Comparison of ENCODE assay signal across 21 mouse cellular contexts in genomic region chr1:74288327-74288726, GRCm38 (mm10). TPM values are rescaled to one million over a fixed set of nuclear protein-coding genes. Genes with fewer than 3 reads are reported as not detected.
DNase-seq lines count a peak whose midpoint lies in the region; ATAC-seq and TF ChIP-seq lines count a peak whose summit lies in the region.
"Had no signal": no experiment of that assay in that cellular context is flagged by ENCODE, and none has a peak within 500 bp of the region (broad histone marks: within the 10 kb centered on the region; RNA-seq: fewer than 3 reads in every experiment).

No protein-coding gene starts in this region.

- H3K27ac ChIP-seq in heart, embryonic 16.5 days (ENCODE audit: low read length), result peak overlapping the region; percentile 92
- H3K27ac ChIP-seq in lung, embryonic 16.5 days (ENCODE audit: low read length), result no peak overlapping the region
- H3K27ac ChIP-seq in liver, embryonic 13.5 days, result peak overlapping the region; percentile 21; the same call in 1 of the 2 replicates
- no peak overlapping the region for H3K27ac ChIP-seq in intestine, postnatal 0 days (ENCODE audit: low read depth, low read length)
- H3K27ac ChIP-seq: embryonic facial prominence, embryonic 13.5 days; hindbrain, embryonic 15.5 days had no signal

- H3K36me3 ChIP-seq in heart, embryonic 16.5 days (ENCODE audit: control insufficient read depth, insufficient read depth), result peaks cover 26% of the 10 kb centered on the region
- H3K36me3 ChIP-seq in lung, embryonic 16.5 days (ENCODE audit: control insufficient read depth, insufficient read depth, low read length), result peaks cover 28% of the 10 kb centered on the region
- H3K36me3 ChIP-seq in liver, embryonic 13.5 days, result peaks cover 48% of the 10 kb centered on the region
- H3K36me3 ChIP-seq in intestine, postnatal 0 days (ENCODE audit: control insufficient read depth, insufficient read depth), result peaks cover 52% of the 10 kb centered on the region

- H3K9me3 ChIP-seq in heart, embryonic 16.5 days (replicated peaks; ENCODE audit: control insufficient read depth, low read length), result no peaks in the 10 kb centered on the region
- H3K9me3 ChIP-seq in lung, embryonic 16.5 days (ENCODE audit: control insufficient read depth, low read length), result no peaks in the 10 kb centered on the region
- no peaks in the 10 kb centered on the region for H3K9me3 ChIP-seq in liver, embryonic 13.5 days (replicated peaks)
- no peaks in the 10 kb centered on the region for H3K9me3 ChIP-seq in intestine, postnatal 0 days (ENCODE audit: control insufficient read depth)
- H3K9me3 ChIP-seq: embryonic facial prominence, embryonic 13.5 days; hindbrain, embryonic 15.5 days had no signal

- H3K27me3 ChIP-seq in heart, embryonic 16.5 days (ENCODE audit: control insufficient read depth, insufficient read depth, low read length), result no peaks in the 10 kb centered on the region
- H3K27me3 ChIP-seq in lung, embryonic 16.5 days (ENCODE audit: control insufficient read depth, insufficient read depth, low read depth, low read length), result no peaks in the 10 kb centered on the region
- no peaks in the 10 kb centered on the region for H3K27me3 ChIP-seq in liver, embryonic 13.5 days
- no peaks in the 10 kb centered on the region for H3K27me3 ChIP-seq in intestine, postnatal 0 days (replicated peaks; ENCODE audit: control insufficient read depth, insufficient read depth, low read length)
- H3K27me3 ChIP-seq: CH12.LX; embryonic facial prominence, embryonic 13.5 days; hindbrain, embryonic 15.5 days had no signal

- TF ChIP-seq POLR2A in lung, adult 2 months (IDR thresholded peaks at IDR 0.05; ENCODE audit: borderline replicate concordance, extremely low read depth, low read depth, low read length), result no peak

- H3K9ac ChIP-seq in heart, embryonic 16.5 days (ENCODE audit: low read length), result no peak overlapping the region
- peak overlapping the region; percentile 20; the same call in 1 of the 2 replicates for H3K9ac ChIP-seq in lung, embryonic 16.5 days (ENCODE audit: low read length)
- peak overlapping the region; percentile 30 for H3K9ac ChIP-seq in liver, embryonic 13.5 days
- H3K9ac ChIP-seq in intestine, postnatal 0 days (ENCODE audit: low read depth, low read length), result no peak overlapping the region
- H3K9ac ChIP-seq: embryonic facial prominence, embryonic 13.5 days; hindbrain, embryonic 15.5 days had no signal

- H3K4me3 ChIP-seq in heart, embryonic 16.5 days (ENCODE audit: low read length), result no peak overlapping the region
- no peak overlapping the region for H3K4me3 ChIP-seq in lung, embryonic 16.5 days (ENCODE audit: low read length)
- H3K4me3 ChIP-seq in lung, adult 2 months (replicated peaks; ENCODE audit: extremely low read depth, low read depth, low read length), result no peak overlapping the region
- no peak overlapping the region for H3K4me3 ChIP-seq in liver, embryonic 13.5 days (replicated peaks)
- H3K4me3 ChIP-seq in intestine, postnatal 0 days (ENCODE audit: low read depth, low read length), result no peak overlapping the region
- H3K4me3 ChIP-seq: embryonic facial prominence, embryonic 13.5 days; hindbrain, embryonic 15.5 days had no signal

- DNase-seq in cerebellum, adult 9-10 months, result peak; percentile 35
- DNase-seq in cerebellum, postnatal 14 days, result no peak
- DNase-seq in heart, adult 18-20 months, result no peak
- DNase-seq in lung, adult 2 months, result no peak
- DNase-seq in liver, embryonic 13.5 days, result no peak
- DNase-seq: kidney, adult 18-20 months; kidney, postnatal 25 days; lung, adult 18-20 months; midbrain, embryonic 14.5 days; spleen, adult 18-20 months had no signal

- ATAC-seq in heart, embryonic 16.5 days (replicated peaks; ENCODE audit: extremely low read depth, insufficient read depth, low FRiP score), result no peak
- no peak for ATAC-seq in lung, embryonic 16.5 days (ENCODE audit: low read depth)
- no peak for ATAC-seq in liver, embryonic 13.5 days (ENCODE audit: low read depth)
- no peak for ATAC-seq in intestine, postnatal 0 days
- ATAC-seq: forebrain, embryonic 16.5 days had no signal

- no peak for TF ChIP-seq CTCF in lung, adult 2 months (IDR thresholded peaks at IDR 0.05; ENCODE audit: insufficient read depth, low read length)
- TF ChIP-seq CTCF in intestine, postnatal 0 days (IDR thresholded peaks at IDR 0.05; ENCODE audit: low read depth), result no peak

- peaks cover 70% of the 10 kb centered on the region for H3K4me1 ChIP-seq in heart, embryonic 16.5 days (ENCODE audit: control insufficient read depth, insufficient read depth, low read length)
- peaks cover 30% of the 10 kb centered on the region for H3K4me1 ChIP-seq in lung, embryonic 16.5 days (replicated peaks; ENCODE audit: control insufficient read depth, insufficient read depth, low read length)
- H3K4me1 ChIP-seq in lung, adult 2 months (ENCODE audit: control insufficient read depth, insufficient read depth, low read length), result peaks cover 15% of the 10 kb centered on the region
- H3K4me1 ChIP-seq in liver, embryonic 13.5 days (replicated peaks), result peaks cover 59% of the 10 kb centered on the region
- peaks cover 4% of the 10 kb centered on the region; the same call in 1 of the 2 replicates for H3K4me1 ChIP-seq in intestine, postnatal 0 days (replicated peaks; ENCODE audit: control insufficient read depth, insufficient read depth, low read length)

- WGBS in heart, embryonic 16.5 days, result 64% methylated on average over 4 of the region's 4 CpGs
- 76% methylated on average over 4 of the region's 4 CpGs for WGBS in lung, embryonic 16.5 days
- 72% methylated on average over 4 of the region's 4 CpGs for WGBS in lung, adult 2 months
- 58% methylated on average over 4 of the region's 4 CpGs for WGBS in liver, embryonic 13.5 days (ENCODE audit: insufficient replicate concordance)
- WGBS in intestine, postnatal 0 days, result 59% methylated on average over 4 of the region's 4 CpGs

- no peak overlapping the region for H3K4me2 ChIP-seq in heart, embryonic 16.5 days (ENCODE audit: low read depth, low read length)
- H3K4me2 ChIP-seq in lung, embryonic 16.5 days (ENCODE audit: low read depth, low read length), result no peak overlapping the region
- no peak overlapping the region for H3K4me2 ChIP-seq in liver, embryonic 13.5 days
- H3K4me2 ChIP-seq in intestine, postnatal 0 days (replicated peaks; ENCODE audit: low read depth), result no peak overlapping the region
- H3K4me2 ChIP-seq: embryonic facial prominence, embryonic 13.5 days; hindbrain, embryonic 15.5 days had no signal

RNA-seq across cellular contexts. Expression of gene Pnkd, which starts 3.6 kb away (rescaled TPM):
- 314 and 324 TPM in 2 replicates for polyA plus RNA-seq in heart, embryonic 16.5 days (2015; fragmentation: Nextera tagmentation; extraction: Ambion mirVana)
- total RNA-seq in heart, adult 18-20 months (2021), result 100 to 1,000 TPM; 138 to 151 TPM
- polyA plus RNA-seq in lung, embryonic 16.5 days (2015; fragmentation: Nextera tagmentation; extraction: Ambion mirVana), result 123 and 126 TPM in 2 replicates
- 63.0 and 63.5 TPM in 2 replicates for polyA plus RNA-seq in lung, adult 2 months (2012; rRNA removed)
- polyA plus RNA-seq in liver, embryonic 13.5 days (2015; fragmentation: Nextera tagmentation; extraction: Ambion mirVana), result 36.5 and 39.8 TPM in 2 replicates
- polyA plus RNA-seq in intestine, postnatal 0 days (2015; fragmentation: Nextera tagmentation; extraction: Ambion mirVana), result 103 and 107 TPM in 2 replicates

RNA-seq across cellular contexts. Expression of gene Aamp, which starts 3.8 kb away (rescaled TPM):
- 214 and 223 TPM in 2 replicates for polyA plus RNA-seq in heart, embryonic 16.5 days (2015; fragmentation: Nextera tagmentation; extraction: Ambion mirVana)
- total RNA-seq in heart, adult 18-20 months (2021), result 100 to 1,000 TPM in 1 of 2 experiments, 10 to 100 TPM in 1; 99.8 to 102 TPM
- 252 and 267 TPM in 2 replicates for polyA plus RNA-seq in lung, embryonic 16.5 days (2015; fragmentation: Nextera tagmentation; extraction: Ambion mirVana)
- 141 and 172 TPM in 2 replicates for polyA plus RNA-seq in lung, adult 2 months (2012; rRNA removed)
- polyA plus RNA-seq in liver, embryonic 13.5 days (2015; fragmentation: Nextera tagmentation; extraction: Ambion mirVana), result 104 and 107 TPM in 2 replicates
- polyA plus RNA-seq in intestine, postnatal 0 days (2015; fragmentation: Nextera tagmentation; extraction: Ambion mirVana), result 130 and 136 TPM in 2 replicates

RNA-seq across cellular contexts. Expression of gene Gpbar1, which starts 10.0 kb away (rescaled TPM):
- polyA plus RNA-seq in heart, embryonic 16.5 days (2015; fragmentation: Nextera tagmentation; extraction: Ambion mirVana), result 0.22 and 0.30 TPM in 2 replicates
- not detected for total RNA-seq in heart, adult 18-20 months (2021)
- polyA plus RNA-seq in lung, embryonic 16.5 days (2015; fragmentation: Nextera tagmentation; extraction: Ambion mirVana), result 0.19 and 0.40 TPM in 2 replicates
- 0.18 and 0.22 TPM in 2 replicates for polyA plus RNA-seq in lung, adult 2 months (2012; rRNA removed)
- polyA plus RNA-seq in liver, embryonic 13.5 days (2015; fragmentation: Nextera tagmentation; extraction: Ambion mirVana), result 0.64 and 0.75 TPM in 2 replicates
- polyA plus RNA-seq in intestine, postnatal 0 days (2015; fragmentation: Nextera tagmentation; extraction: Ambion mirVana), result 0.78 and 0.93 TPM in 2 replicates
- total RNA-seq: adrenal gland, adult 18-20 months; CH12.LX; granulocyte monocyte progenitor cell, adult 5-6 weeks; layer of hippocampus, postnatal 14 days; left cerebral cortex, postnatal 25 days had no signal
- polyA plus RNA-seq: hindbrain, embryonic 15.5 days had no signal

RNA-seq across cellular contexts. Expression of gene Tmbim1, which starts 17.1 kb away (rescaled TPM):
- polyA plus RNA-seq in heart, embryonic 16.5 days (2015; fragmentation: Nextera tagmentation; extraction: Ambion mirVana), result 51.2 and 51.4 TPM in 2 replicates
- 10 to 100 TPM; 40.2 to 46.3 TPM for total RNA-seq in heart, adult 18-20 months (2021)
- polyA plus RNA-seq in lung, embryonic 16.5 days (2015; fragmentation: Nextera tagmentation; extraction: Ambion mirVana), result 57.9 and 63.0 TPM in 2 replicates
- 567 and 655 TPM in 2 replicates for polyA plus RNA-seq in lung, adult 2 months (2012; rRNA removed)
- polyA plus RNA-seq in liver, embryonic 13.5 days (2015; fragmentation: Nextera tagmentation; extraction: Ambion mirVana), result 15.9 and 18.0 TPM in 2 replicates
- 47.4 and 49.1 TPM in 2 replicates for polyA plus RNA-seq in intestine, postnatal 0 days (2015; fragmentation: Nextera tagmentation; extraction: Ambion mirVana)

RNA-seq across cellular contexts. Expression of gene Arpc2, which starts 52.4 kb away (rescaled TPM):
- polyA plus RNA-seq in heart, embryonic 16.5 days (2015; fragmentation: Nextera tagmentation; extraction: Ambion mirVana), result 415 and 472 TPM in 2 replicates
- 100 to 1,000 TPM; 141 to 153 TPM for total RNA-seq in heart, adult 18-20 months (2021)
- polyA plus RNA-seq in lung, embryonic 16.5 days (2015; fragmentation: Nextera tagmentation; extraction: Ambion mirVana), result 418 and 448 TPM in 2 replicates
- 177 and 180 TPM in 2 replicates for polyA plus RNA-seq in lung, adult 2 months (2012; rRNA removed)
- polyA plus RNA-seq in liver, embryonic 13.5 days (2015; fragmentation: Nextera tagmentation; extraction: Ambion mirVana), result 226 and 264 TPM in 2 replicates
- 528 and 529 TPM in 2 replicates for polyA plus RNA-seq in intestine, postnatal 0 days (2015; fragmentation: Nextera tagmentation; extraction: Ambion mirVana)

Comparison
In these comparisons a context has a peak if more than half of its experiments do, and no peak if none do; other contexts are left out.
1. H3K27ac ChIP-seq: peak in heart, embryonic 16.5 days (single experiment) and liver, embryonic 13.5 days (single experiment); none in lung, embryonic 16.5 days (single experiment) and intestine, postnatal 0 days (single experiment).
2. H3K9ac ChIP-seq: peak in lung, embryonic 16.5 days (single experiment) and liver, embryonic 13.5 days (single experiment); none in heart, embryonic 16.5 days (single experiment) and intestine, postnatal 0 days (single experiment).